Mouse (Mus musculus) midbrain, embryonic 13.5 days (tissue): ENCODE measurements around the gene Plk5. TPM values are rescaled to one million over a fixed set of nuclear protein-coding genes. Genes with fewer than 3 reads are reported as not detected.

Experiments
- ATAC-seq: fragments of 200-750 bp; cut with Nextera tagmentation; 2 replicates; pipeline ENCODE4 v1.8.0; 2017; ENCODE audit warnings: mild to moderate bottlenecking, moderate TSS enrichment, moderate library complexity
- H3K27ac ChIP-seq: fragments of 300-500 bp; sonication (generic); 2 replicates; pipeline ENCODE4 v1.5.1; 2015; ENCODE audit warnings: inconsistent platforms, mild to moderate bottlenecking, moderate library complexity
- H3K27me3 ChIP-seq: fragments of 300-500 bp; sonication (generic); 2 replicates; pipeline ENCODE4 v1.6.1; 2015; ENCODE audit warnings: mild to moderate bottlenecking, inconsistent platforms
- H3K36me3 ChIP-seq: fragments of 300-500 bp; sonication (generic); 2 replicates; pipeline ENCODE4 v1.6.1; 2015; ENCODE audit warnings: mild to moderate bottlenecking, inconsistent platforms
- H3K4me1 ChIP-seq: fragments of 300-500 bp; sonication (generic); replicated peaks from 2 replicates; pipeline ENCODE4 v1.6.1; 2015; ENCODE audit warnings: inconsistent platforms
- H3K4me2 ChIP-seq: fragments of 300-500 bp; sonication (generic); replicated peaks from 2 replicates; pipeline ENCODE4 v1.6.1; 2015; ENCODE audit warnings: moderate library complexity, mild to moderate bottlenecking, inconsistent platforms
- H3K4me3 ChIP-seq: fragments of 300-500 bp; sonication (generic); replicated peaks from 2 replicates; pipeline ENCODE4 v1.5.1; 2015; ENCODE audit warnings: mild to moderate bottlenecking, inconsistent platforms
- H3K9ac ChIP-seq: fragments of 300-500 bp; sonication (generic); replicated peaks from 2 replicates; pipeline ENCODE4 v1.6.1; 2015; ENCODE audit warnings: mild to moderate bottlenecking, inconsistent platforms
- H3K9me3 ChIP-seq: fragments of 300-500 bp; sonication (generic); 2 replicates; pipeline ENCODE4 v1.6.1; 2016; ENCODE audit warnings: mild to moderate bottlenecking, inconsistent platforms
- WGBS: fragments of 180-500 bp; shearing (Covaris S2); methylation state at CpG from one replicate; pipeline ENCODE4 v1.1.7; 2015; 5-methylcytosine and 5-hydroxymethylcytosine counted together
- polyA plus RNA-seq: library from polyadenylated mRNA; unstranded; fragments of >200 nt; fragmentation: Nextera tagmentation; extraction: Ambion mirVana; gene quantifications from 2 replicates; pipeline ENCODE4 v1.2.1, GENCODE M21; 2015

Plk5 gene
- polyA plus RNA-seq, result 0.96 and 1.3 TPM in 2 replicates

GRCm38 (mm10) chr10:80356001-80356682 lies at the start of gene Plk5:
Gene Plk5, plus strand, starts transcription at chr10:80356459.
- ATAC-seq, result no peak
- peak within 1 kb of the TSS; percentile 21; the same call in 1 of the 2 replicates for H3K9ac ChIP-seq

GRCm38 (mm10) chr10:80311560-80311959 lies 44.7 kb upstream of the Plk5 start:
- Histone ChIP-seq H3K27ac (no peak overlapping the region), H3K27me3 (no peaks in the 10 kb centered on the region), H3K4me2 (no peak overlapping the region), H3K36me3 (peaks cover 100% of the 10 kb centered on the region), H3K9me3 (no peaks in the 10 kb centered on the region), H3K9ac (no peak overlapping the region), H3K4me1 (peaks cover 56% of the 10 kb centered on the region), H3K4me3 (no peak overlapping the region)
- no peak for ATAC-seq
- WGBS, result 88% methylated on average over 16 of the region's 16 CpGs

More at GRCm38 (mm10) chr10:80356001-80356682, at the start of gene Plk5:
- Histone ChIP-seq H3K9me3 (no peaks in the 10 kb centered on the region), H3K27ac (no peak within 1 kb of the TSS), H3K4me1 (peaks cover 17% of the 10 kb centered on the region), H3K36me3 (no peaks in the 10 kb centered on the region), H3K4me3 (peak within 1 kb of the TSS; percentile 36), H3K27me3 (peaks cover 94% of the 10 kb centered on the region), H3K4me2 (peak within 1 kb of the TSS; percentile 50)
- WGBS, result 1% methylated on average over 50 of the region's 53 CpGs

DNA sequence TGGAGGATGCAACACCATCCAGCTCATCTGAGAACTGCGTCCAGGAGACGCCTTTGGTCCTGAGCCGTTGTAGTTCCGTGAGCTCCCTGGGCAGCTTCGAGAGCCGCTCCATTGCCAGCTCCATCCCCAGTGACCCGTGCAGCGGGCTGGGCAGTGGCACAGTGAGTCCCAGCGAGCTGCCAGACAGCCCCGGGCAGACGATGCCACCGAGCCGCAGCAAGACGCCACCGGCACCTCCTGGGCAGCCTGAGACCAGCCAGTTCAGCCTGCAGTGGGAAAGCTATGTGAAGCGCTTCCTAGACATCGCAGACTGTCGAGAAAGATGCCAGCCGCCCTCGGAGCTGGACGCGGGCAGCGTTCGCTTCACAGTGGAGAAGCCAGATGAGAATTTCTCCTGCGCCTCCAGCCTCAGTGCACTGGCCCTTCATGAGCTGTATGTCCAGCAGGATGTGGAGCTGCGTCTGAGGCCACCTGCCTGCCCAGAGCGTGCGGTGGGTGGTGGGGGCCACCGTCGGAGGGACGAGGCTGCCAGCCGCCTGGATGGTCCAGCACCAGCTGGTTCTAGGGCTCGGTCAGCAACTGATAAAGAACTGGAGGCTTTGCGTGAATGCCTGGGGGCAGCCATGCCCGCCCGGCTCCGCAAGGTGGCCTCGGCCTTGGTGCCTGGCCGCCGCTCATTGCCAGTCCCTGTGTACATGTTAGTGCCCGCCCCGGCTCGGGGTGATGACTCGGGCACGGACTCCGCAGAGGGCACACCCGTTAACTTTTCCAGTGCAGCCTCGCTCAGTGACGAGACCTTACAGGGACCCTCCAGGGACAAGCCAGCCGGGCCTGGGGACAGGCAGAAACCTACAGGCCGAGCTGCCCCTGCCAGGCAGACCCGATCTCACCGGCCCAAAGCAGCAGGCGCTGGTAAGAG lies 43.4 kb upstream of the Plk5 start:
- Histone ChIP-seq H3K4me2 (no peak overlapping the region), H3K36me3 (peaks cover 100% of the 10 kb centered on the region), H3K9me3 (no peaks in the 10 kb centered on the region), H3K4me1 (peaks cover 56% of the 10 kb centered on the region), H3K27me3 (no peaks in the 10 kb centered on the region), H3K9ac (no peak overlapping the region), H3K4me3 (0 out of 2 replicates have a peak overlapping the region, but pooled peaks have one; percentile 1), H3K27ac (no peak overlapping the region)
- no peak for ATAC-seq
- 78% methylated on average over 54 of the region's 54 CpGs for WGBS

DNA sequence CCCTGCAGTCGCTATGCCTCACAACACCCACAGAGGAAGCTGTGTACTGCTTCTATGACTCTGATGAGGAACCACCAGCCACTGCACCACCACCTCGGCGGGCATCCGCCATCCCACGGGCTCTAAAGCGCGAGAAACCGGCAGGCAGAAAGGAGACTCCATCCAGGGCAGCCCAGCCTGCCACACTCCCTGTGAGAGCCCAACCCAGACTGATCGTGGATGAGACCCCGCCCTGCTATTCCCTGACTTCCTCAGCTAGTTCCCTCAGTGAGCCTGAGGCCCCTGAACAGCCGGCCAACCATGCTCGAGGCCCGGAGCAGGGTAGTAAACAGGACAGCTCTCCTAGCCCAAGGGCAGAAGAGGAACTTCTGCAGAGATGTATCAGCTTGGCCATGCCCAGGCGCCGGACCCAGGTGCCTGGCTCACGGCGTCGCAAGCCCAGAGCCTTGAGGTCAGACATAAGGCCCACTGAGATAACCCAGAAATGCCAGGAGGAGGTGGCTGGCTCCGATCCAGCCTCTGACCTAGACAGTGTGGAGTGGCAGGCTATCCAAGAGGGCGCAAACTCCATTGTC lies 42.5 kb upstream of the Plk5 start:
- Histone ChIP-seq H3K4me2 (no peak overlapping the region), H3K27me3 (no peaks in the 10 kb centered on the region), H3K4me1 (peaks cover 57% of the 10 kb centered on the region), H3K36me3 (peaks cover 100% of the 10 kb centered on the region), H3K9ac (no peak overlapping the region), H3K27ac (no peak overlapping the region), H3K9me3 (no peaks in the 10 kb centered on the region), H3K4me3 (0 out of 2 replicates have a peak overlapping the region, but pooled peaks have one; percentile 1)
- 71% methylated on average over 20 of the region's 20 CpGs for WGBS
- no peak for ATAC-seq

DNA sequence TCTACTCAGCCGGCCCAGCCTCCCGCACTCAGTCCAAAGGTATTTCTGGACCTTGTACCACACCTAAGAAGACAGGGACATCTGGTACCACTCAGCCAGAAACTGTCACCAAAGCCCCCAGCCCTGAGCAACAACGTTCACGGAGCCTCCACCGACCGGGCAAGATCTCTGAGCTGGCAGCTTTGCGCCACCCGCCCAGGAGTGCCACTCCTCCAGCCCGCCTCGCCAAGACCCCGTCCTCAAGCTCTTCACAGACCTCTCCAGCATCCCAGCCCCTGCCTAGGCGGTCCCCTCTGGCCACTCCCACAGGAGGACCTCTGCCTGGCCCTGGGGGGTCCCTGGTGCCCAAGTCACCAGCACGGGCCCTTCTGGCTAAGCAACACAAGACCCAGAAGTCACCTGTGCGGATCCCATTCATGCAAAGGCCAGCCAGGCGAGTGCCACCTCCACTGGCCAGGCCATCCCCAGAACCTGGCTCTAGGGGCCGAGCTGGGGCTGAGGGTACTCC lies 41.7 kb upstream of the Plk5 start:
- H3K27ac ChIP-seq, result no peak overlapping the region
- H3K4me1 ChIP-seq, result peaks cover 66% of the 10 kb centered on the region
- no peak overlapping the region for H3K9ac ChIP-seq
- WGBS, result 63% methylated on average over 16 of the region's 16 CpGs
- H3K27me3 ChIP-seq, result no peaks in the 10 kb centered on the region
- ATAC-seq, result no peak
- H3K4me2 ChIP-seq, result no peak overlapping the region
- H3K4me3 ChIP-seq, result no peak overlapping the region
- no peaks in the 10 kb centered on the region for H3K9me3 ChIP-seq
- H3K36me3 ChIP-seq, result peaks cover 98% of the 10 kb centered on the region

DNA sequence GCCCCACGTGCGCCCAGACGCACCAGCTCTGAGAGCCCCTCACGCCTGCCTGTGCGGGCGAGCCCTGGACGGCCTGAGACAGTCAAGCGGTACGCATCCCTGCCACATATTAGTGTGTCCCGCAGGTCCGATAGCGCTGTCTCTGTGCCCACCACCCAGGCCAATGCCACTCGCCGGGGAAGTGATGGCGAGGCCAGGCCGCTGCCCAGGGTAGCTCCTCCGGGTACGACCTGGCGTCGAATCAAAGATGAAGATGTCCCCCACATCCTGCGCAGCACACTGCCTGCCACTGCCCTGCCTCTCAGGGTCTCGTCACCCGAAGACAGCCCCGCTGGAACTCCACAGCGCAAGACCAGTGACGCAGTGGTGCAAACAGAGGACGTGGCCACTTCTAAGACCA lies 40.9 kb upstream of the Plk5 start:
- H3K4me3 ChIP-seq, result no peak overlapping the region
- WGBS, result 53% methylated on average over 27 of the region's 27 CpGs
- peak overlapping the region; percentile 19; the same call in 1 of the 2 replicates for H3K9ac ChIP-seq
- H3K27ac ChIP-seq, result 0 out of 2 replicates have a peak overlapping the region, but pooled peaks have one; percentile 5
- no peak for ATAC-seq
- no peaks in the 10 kb centered on the region for H3K9me3 ChIP-seq
- no peaks in the 10 kb centered on the region for H3K27me3 ChIP-seq
- peaks cover 71% of the 10 kb centered on the region for H3K4me1 ChIP-seq
- H3K36me3 ChIP-seq, result peaks cover 90% of the 10 kb centered on the region
- no peak overlapping the region; the same call in 1 of the 2 replicates for H3K4me2 ChIP-seq

- 43% methylated on average over 11 of the region's 11 CpGs for WGBS
- Histone ChIP-seq H3K27ac (0 out of 2 replicates have a peak overlapping the region, but pooled peaks have one; percentile 39), H3K9me3 (no peaks in the 10 kb centered on the region), H3K4me1 (peaks cover 71% of the 10 kb centered on the region), H3K36me3 (peaks cover 80% of the 10 kb centered on the region), H3K4me3 (no peak overlapping the region), H3K4me2 (no peak overlapping the region), H3K27me3 (no peaks in the 10 kb centered on the region), H3K9ac (0 out of 2 replicates have a peak overlapping the region, but pooled peaks have one; percentile 19)
- ATAC-seq, result peak; percentile 19; the same call in 1 of the 2 replicates
Observed at GRCm38 (mm10) chr10:80316359-80316781, 39.9 kb upstream of the Plk5 start.

DNA sequence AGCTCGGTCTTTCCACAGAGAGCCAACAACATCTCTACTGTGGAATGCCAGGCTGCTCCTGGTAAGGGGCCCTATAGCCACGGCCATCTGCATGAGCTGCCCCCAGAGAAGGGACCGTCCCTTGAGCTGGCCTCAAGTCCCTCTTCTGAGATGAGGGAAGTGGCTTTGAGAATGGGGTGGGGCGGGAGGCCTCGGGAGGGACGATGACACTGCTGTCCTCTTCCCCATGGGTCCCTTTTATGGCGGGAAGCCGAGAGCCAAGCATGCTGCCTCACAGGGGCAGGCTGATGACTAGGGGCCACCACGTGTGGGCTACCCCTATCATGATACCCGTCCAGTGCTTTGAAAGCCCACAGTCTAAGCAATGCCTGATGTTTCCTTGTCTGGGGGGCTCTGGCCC lies 39.2 kb upstream of the Plk5 start:
- Histone ChIP-seq H3K4me2 (no peak overlapping the region), H3K27me3 (no peaks in the 10 kb centered on the region), H3K27ac (no peak overlapping the region), H3K4me3 (no peak overlapping the region), H3K4me1 (peaks cover 67% of the 10 kb centered on the region), H3K9me3 (no peaks in the 10 kb centered on the region), H3K36me3 (peaks cover 73% of the 10 kb centered on the region), H3K9ac (no peak overlapping the region)
- WGBS, result 73% methylated on average over 10 of the region's 10 CpGs
- no peak for ATAC-seq

GRCm38 (mm10) chr10:80320340-80320760 lies 35.9 kb upstream of the Plk5 start, which contains the start of gene 2310011J03Rik:
Gene 2310011J03Rik, minus strand, starts transcription at chr10:80320537.
- H3K4me1 ChIP-seq, result peaks cover 51% of the 10 kb centered on the region
- 1% methylated on average over 34 of the region's 34 CpGs for WGBS

GRCm38 (mm10) chr10:80321014-80321669 lies 35.1 kb upstream of the Plk5 start:
- peaks cover 32% of the 10 kb centered on the region for H3K36me3 ChIP-seq
- H3K27ac ChIP-seq, result no peak overlapping the region
- no peak overlapping the region for H3K9ac ChIP-seq
- no peak overlapping the region for H3K4me3 ChIP-seq
- no peak for ATAC-seq
- 75% methylated on average over 6 of the region's 6 CpGs for WGBS
- H3K27me3 ChIP-seq, result peaks cover 19% of the 10 kb centered on the region; the same call in 1 of the 2 replicates
- H3K9me3 ChIP-seq, result no peaks in the 10 kb centered on the region
- H3K4me1 ChIP-seq, result peaks cover 43% of the 10 kb centered on the region
- no peak overlapping the region for H3K4me2 ChIP-seq

More at GRCm38 (mm10) chr10:80320340-80320760, 35.9 kb upstream of the Plk5 start, which contains the start of gene 2310011J03Rik:
- no peaks in the 10 kb centered on the region for H3K9me3 ChIP-seq
- H3K27me3 ChIP-seq, result peaks cover 13% of the 10 kb centered on the region; the same call in 1 of the 2 replicates
- peaks cover 40% of the 10 kb centered on the region for H3K36me3 ChIP-seq
- peak within 1 kb of the TSS; percentile 78 for H3K4me3 ChIP-seq
- peak within 1 kb of the TSS; percentile 80 for H3K9ac ChIP-seq
- H3K27ac ChIP-seq, result peak within 1 kb of the TSS; percentile 30; the same call in 1 of the 2 replicates
- peak within 1 kb of the TSS; percentile 99 for H3K4me2 ChIP-seq
- ATAC-seq, result peak; percentile 72
